Mouse (Mus musculus): ENCODE measurements at regions not wholly inside any gene's neighbourhood (a gene's known extent, or its start where the extent isn't known, plus 50 kb on each side); places are given as distances from the start of the nearest gene placed in this dataset.

GRCm38 (mm10) chr10:19078047-19078446 lies 62.6 kb upstream of the Tnfaip3 start:
- DNase-seq (ENCODE audit: low spot score in 2 of 2), result no peak

DNA sequence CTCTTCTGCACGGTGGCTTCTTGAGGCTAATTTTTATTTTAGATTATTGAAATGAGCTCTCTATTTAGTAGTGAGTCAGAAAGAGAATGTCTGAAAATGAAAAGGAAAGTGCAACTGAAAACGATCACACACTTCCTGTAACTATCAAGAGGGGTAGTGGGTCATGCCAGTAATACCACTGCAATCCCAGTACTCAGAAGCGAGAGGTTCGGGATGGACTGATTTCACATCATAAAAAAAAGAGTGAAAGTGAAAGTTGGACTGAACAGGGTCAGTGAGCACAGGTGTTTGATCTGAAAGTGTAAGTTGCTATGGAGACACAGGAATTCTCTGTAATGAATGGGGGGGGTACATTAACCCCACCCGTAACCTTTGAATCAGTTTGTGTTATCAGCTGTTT lies 52.9 kb upstream of the Tnfaip3 start:
- DNase-seq (ENCODE audit: low spot score in 2 of 2), result no peak

- no peak for DNase-seq (ENCODE audit: low spot score in 2 of 2)
Measured at GRCm38 (mm10) chr10:19067623-19068022, 52.2 kb upstream of the Tnfaip3 start.

DNA sequence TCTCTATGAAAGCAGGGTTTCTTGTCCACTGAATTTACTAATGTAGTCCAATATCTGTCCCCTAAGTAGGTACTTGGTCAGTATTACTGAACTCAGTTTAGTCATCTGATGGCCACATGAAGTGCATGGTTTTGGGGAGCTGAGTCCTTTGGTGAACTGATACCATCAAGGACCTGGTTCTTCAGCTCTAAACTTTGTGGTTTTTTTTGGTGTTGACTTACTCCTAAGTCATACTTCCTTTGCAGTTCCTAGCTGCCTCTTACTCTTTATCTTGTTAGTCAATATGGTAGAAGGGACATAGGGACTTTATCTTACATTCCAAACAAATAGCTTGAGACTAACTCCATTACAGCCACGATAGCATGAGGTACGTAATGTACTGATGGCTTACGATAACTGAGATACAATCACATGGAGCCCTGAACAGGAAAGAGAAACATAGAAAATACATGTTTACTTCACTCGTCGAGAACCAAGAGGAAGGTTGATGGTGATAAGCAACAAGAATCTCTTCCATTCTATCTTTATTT lies 51.4 kb upstream of the Tnfaip3 start:
- no peak for DNase-seq (ENCODE audit: low spot score in 2 of 2)
